Mouse (Mus musculus) cerebellum, adult 9-11 months (tissue): ENCODE data around the gene Trmt5.

ENCODE experiments used
- DNase-seq: peaks from one replicate; pipeline ENCODE4 v3.0.0; 2022

The Trmt5 gene

DNA sequence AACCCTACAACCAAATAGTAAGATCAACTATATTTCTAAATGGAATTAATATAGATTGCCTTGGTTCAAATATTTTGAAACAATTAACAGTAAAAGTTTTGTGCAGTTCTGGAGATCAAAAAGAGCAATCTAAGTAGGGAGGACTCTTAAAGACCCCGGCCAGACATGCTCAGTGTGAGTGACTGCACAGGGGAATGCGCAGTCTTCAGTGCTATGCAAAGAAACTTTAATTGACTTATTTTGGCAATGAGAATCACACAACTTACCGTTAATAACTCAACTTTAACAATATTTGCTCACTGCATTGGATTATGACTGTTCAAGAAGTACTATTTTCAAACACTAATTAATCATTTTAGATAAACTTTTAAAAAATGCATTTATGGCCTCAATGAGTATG is 17.0 kb downstream of the Trmt5 start:
- DNase-seq: no peak

DNA sequence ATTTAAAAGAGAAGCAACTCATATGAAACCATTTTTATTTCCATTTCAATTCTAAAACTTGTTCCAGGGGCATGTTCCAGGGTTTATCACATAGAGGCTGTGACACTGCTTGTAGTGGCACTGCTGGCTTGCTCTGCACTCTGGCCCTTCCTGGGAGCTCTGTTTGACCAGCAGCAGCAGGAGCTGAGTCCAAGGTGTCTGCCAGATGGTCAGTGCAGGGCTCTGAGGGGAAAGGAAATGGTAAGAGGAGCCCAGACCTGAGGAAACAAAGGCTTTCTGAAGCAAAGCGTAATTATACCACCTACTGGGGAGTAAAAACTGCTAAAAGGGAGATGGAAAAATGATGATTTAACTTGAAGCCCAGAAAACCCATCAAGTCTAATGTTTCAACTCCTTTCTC is 18.0 kb downstream of the Trmt5 start:
- DNase-seq: no peak

DNA sequence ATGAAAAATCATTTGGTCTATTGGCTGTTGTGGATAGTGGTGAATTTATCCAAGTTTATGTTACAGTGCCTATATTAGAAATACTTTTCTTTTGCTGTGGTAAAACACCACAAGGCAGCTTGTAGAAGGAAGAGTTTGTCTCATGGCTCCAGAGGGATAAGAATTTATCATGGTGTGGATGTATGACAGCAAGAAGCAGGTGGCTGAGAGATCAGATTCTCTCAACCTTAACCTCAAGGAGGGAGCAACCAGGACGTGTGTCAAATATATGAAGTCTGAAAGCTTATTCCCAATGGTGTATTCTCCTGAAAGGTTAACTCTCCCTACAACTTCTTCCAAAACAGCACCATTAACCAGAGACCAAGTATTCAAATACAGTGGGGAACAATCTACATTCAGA is 19.9 kb downstream of the Trmt5 start:
- DNase-seq: no peak

DNA sequence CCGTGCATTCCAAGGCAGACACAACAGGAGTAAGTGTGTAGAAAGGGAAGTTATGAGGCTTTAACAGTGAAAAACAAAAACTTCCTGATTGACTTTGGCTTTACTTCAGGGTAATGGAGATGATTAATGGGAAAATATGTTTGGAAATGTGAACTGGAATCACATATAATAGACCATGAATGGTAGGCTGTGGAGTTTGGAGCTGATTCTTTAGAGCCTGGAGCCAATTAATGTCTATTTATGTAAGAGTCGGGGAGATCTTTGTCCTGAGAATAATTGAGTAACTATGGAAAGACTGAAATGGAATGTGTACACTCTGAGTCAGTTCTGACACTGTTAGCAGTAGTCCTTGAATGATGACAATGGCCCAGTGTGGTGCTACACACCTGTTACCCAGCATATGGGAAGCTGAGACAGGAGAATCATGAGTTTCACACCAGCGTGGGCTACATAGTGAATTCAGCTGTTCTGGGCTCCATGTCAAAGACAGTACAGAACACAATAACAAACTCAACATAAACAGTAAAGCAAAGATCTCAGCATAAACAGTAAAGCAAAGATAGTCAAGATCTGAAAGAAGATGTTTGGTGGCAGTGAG is 21.0 kb downstream of the Trmt5 start:
- DNase-seq: no peak

DNA sequence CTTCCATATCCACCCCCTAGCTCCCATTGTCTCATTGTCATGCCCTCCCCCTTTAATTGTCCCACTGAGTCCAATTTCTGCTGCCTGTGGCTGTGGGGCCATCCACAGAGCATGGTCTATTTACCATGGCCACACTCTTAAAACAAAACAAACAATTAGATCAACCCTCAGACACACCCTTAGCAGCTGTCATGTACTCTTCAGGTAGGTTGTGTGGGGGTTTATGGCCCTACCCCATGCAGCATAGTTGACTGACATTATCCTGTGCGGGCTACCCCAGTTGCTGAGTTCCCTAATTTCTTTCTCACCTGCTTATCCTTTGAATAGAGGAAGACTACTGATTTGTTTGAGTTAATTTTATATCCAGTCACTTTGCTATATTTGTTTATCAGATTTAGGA is 26.2 kb downstream of the Trmt5 start:
- DNase-seq: no peak

DNA sequence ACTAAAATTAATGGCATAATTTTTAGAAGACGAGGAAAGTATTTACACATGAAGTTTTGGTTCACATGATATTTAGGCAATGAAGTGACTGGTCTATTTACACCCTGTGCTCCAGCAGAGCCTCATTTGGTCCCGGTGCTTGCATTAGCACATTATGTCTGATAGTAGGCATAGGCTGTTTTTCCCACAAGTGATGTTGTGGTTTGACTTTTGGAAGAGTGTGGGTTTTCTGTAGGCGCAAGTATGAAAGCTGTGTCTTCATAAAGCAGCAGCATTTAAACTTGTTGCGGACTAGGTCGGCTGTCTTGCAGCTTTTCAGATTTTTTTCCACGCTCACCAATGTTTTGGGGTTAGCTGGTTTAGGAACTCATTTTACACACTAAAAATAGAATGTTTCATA is 27.2 kb downstream of the Trmt5 start:
- no peak for DNase-seq

DNA sequence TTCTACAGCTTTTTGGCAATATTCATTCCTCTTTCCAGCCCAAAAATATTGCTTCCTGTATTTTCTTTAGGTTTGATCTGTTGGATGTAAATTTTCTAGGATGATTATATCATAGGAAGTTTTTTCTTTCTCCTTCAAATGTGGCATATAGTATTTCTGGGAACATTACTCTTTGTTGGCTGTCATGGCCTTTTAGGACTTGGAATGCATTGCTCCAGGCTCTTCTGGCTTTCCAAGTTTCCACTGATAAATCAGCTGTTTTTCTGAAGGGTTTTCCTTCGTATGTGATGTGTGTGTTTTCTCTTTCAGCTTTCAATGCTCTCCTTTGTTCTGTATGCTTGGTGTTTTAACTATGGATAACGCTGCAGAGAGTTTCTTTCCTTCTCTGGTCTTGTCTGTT is 31.5 kb downstream of the Trmt5 start:
- DNase-seq: no peak

DNA sequence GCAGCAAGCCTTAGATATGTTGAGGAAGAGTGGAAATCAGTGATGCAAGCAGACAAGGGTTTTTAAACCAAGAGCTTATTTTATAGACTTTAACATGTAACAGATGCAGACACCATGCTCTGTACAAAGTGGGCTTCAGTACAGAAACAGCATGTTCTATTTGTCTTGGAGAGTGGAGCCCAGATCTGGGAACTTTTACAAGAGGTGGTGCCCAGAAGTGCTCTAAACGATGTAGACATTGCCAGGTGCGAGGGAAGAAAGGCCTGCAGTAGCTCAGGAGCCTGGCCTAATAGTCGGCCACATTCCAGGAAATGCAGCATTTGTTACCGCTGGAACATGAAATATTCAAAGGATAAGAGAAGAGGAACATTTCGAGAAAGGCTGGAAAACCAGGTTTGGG is 40.8 kb downstream of the Trmt5 start:
- no peak for DNase-seq

DNA sequence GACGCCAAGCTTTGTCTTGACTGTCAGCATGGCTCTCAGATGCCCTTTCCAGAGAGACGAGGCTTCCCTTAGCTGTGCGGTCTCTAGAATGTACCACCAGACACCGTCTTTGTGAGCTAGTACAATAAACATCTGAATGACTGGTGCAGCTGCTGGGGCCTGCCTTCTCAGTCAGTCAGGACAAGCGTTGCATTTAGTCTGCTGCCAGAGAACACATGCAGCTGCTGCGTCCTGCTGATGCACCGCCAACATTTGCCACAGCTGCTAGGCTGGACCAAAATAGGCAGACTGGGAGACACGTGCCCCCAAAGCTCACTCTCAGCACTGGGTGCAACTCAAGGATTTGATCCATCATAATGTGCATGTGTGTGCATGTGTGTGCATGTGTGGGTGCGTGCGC is 44.5 kb downstream of the Trmt5 start:
- peak; percentile 20 for DNase-seq

DNA sequence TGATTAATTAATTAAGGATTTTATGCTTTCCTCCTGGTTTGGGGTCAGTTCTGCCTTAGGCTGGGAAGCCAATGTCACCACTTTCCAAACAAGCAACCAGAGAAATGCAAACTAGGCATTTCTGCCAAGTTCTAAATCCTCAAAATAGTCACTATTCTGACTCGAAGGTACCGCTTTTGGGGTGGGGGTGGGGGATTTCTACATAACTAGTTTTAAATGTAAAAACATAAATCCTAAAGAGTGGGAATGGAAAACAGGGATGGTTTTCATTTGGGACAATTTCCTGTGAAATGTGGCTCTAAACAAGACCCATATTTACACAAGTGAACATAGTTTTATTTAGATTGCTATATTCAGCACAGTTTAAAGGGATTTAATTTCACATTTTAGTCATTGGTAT is 53.9 kb downstream of the Trmt5 start:
- no peak for DNase-seq

DNA sequence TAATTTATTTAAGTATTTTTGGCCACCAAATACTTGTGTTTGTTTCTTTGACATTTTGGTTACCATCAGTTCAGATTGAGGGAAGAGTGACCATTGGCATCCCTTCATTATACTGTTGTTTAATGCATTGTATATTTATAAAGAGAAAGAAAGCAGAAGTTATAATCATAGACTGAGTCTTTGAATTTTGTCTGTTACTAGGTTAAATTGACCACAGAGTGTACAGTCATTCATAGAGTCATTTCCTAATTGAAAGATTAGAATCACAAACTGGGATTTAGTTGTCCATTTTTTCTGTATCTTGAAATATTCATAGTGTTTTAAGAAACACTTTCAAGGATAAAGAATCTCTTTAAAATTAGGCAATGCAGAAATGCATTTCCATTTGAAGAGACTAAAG is 55.0 kb downstream of the Trmt5 start:
- no peak for DNase-seq

DNA sequence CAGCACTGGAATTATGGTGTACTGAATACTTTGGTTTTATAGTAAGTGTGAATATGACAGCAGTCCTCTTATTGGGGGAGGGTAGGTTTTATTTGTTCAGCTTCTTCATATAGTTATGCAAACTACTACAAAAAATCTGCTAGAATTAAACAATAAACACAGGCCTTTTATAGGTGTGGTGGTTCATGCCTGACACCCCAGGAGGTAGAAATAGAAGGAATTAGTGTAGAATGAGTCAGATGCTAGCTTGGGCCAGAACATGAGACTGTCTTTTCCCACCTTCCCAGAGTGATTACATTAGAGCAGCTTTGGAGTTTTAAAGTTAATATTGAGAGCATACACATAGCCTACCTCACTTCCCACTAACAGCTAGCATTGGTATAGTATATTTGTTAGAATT is 56.3 kb downstream of the Trmt5 start:
- no peak for DNase-seq
